Mouse (Mus musculus) c-Kit-positive CD71-positive TER-119-negative erythroid progenitor cells, embryonic 14.5 days (primary cell): ENCODE results near the gene Ccdc78.

Experiments
- DNase-seq: peaks from one replicate; pipeline ENCODE4 v3.0.0-alpha.2; 2013; ENCODE audit warnings: low read depth

Gene Ccdc78

GRCm38 (mm10) chr17:25810890-25811289, 24.5 kb downstream of the Ccdc78 start:
- DNase-seq: no peak

DNA sequence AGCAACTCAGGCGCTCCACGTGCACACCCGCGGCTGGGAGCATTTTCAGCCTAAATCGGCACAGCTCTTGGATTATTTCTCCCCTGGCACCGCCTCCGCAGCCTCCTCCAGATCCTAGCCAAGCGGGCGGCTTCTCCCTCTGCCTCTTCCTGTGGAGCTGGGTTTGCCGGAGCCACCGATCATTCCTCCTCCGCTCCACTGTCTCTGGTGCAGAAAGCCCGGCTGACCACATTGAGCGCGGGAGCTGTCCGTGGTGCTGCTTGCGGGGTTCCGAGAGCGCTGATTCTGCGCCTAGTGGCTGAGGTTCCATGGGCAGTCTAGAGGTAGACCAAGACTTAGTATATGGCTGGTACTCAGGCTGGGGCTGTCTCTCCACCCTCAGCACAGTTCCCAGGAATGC, 27.1 kb downstream of the Ccdc78 start:
- peak; percentile 71 for DNase-seq

- DNase-seq: no peak
Measured at GRCm38 (mm10) chr17:25817662-25818061, 31.3 kb downstream of the Ccdc78 start.

- no peak for DNase-seq
Measured at GRCm38 (mm10) chr17:25818851-25819780, 32.7 kb downstream of the Ccdc78 start.

DNA sequence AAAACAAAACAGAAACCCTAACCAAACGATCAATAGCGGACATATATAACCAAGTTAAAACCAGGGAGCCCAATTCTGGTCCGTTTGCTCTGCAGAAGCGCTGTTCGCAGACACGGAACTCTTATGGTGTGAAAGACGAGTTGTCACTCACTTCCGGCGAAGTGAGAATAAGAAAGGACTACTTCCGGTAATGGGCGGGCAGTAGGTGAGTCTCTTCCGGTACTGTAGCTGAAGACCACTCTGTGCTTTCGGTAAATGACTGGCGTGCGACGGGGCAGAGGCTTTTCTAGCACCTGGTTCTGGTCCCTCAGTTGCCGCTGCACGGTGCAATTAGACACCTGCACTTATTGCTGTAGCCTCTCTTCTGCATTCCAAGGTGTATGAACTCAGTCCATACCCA, 37.1 kb downstream of the Ccdc78 start, which contains the start of gene Wdr24:
Gene Wdr24 (plus strand): TSS at position 176 of the 400 bp plus-strand sequence.
- peak; percentile 87 for DNase-seq

GRCm38 (mm10) chr17:25824362-25825142, 38.2 kb downstream of the Ccdc78 start:
- no peak for DNase-seq

GRCm38 (mm10) chr17:25825311-25825710, 38.9 kb downstream of the Ccdc78 start:
- DNase-seq: no peak

DNA sequence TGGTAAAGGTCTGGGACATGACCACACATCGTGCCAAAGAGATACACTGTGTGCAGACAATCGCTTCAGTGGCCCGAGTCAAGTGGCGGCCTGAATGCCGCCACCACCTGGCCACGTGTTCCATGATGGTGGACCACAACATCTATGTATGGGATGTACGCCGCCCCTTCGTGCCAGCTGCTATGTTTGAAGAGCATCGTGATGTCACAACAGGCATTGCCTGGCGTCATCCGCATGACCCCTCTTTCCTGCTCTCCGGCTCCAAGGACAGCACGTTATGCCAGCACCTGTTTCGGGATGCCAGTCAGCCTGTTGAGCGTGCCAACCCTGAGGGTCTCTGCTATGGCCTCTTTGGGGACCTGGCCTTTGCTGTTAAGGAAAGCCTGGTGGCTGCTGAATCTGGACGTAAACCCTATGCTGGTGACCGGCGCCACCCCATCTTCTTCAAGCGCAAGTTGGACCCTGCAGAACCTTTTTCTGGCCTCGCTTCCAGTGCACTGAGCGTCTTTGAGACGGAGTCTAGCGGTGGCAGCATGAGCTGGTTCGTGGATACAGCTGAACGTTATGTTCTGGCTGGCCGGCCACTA, 39.7 kb downstream of the Ccdc78 start:
- DNase-seq: no peak

GRCm38 (mm10) chr17:25827011-25827410, 40.6 kb downstream of the Ccdc78 start:
- no peak for DNase-seq

DNA sequence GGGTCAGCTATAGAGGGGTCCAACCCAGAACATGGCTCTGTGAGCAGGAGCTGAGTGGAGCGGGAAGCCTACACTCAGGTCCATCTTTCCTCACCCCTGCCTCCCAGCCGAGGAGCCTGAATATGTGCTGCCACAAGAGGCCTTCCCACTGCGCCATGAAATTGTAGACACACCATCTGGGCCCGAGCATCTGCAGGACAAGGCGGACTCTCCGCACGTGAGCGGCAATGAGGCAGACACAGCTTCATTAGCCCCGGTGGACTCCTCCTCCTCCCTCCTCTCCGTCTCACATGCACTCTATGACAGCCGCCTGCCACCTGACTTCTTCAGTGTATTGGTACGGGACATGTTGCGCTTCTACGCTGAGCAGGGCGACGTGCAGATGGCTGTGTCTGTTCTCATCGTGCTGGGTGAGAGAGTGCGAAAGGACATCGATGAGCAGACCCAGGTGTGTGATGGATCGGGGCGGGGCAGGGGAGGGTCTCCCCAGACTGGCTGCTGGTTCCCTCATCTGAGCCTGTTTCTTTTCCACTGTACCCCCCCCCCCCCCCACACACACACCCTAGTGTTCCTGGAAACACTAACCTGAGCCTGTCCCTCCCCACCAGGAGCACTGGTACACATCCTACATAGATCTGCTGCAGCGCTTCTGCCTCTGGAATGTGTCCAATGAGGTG, 41.3 kb downstream of the Ccdc78 start:
- DNase-seq: no peak

- no peak for DNase-seq
Measured at GRCm38 (mm10) chr17:25828223-25828594, 41.8 kb downstream of the Ccdc78 start.

DNA sequence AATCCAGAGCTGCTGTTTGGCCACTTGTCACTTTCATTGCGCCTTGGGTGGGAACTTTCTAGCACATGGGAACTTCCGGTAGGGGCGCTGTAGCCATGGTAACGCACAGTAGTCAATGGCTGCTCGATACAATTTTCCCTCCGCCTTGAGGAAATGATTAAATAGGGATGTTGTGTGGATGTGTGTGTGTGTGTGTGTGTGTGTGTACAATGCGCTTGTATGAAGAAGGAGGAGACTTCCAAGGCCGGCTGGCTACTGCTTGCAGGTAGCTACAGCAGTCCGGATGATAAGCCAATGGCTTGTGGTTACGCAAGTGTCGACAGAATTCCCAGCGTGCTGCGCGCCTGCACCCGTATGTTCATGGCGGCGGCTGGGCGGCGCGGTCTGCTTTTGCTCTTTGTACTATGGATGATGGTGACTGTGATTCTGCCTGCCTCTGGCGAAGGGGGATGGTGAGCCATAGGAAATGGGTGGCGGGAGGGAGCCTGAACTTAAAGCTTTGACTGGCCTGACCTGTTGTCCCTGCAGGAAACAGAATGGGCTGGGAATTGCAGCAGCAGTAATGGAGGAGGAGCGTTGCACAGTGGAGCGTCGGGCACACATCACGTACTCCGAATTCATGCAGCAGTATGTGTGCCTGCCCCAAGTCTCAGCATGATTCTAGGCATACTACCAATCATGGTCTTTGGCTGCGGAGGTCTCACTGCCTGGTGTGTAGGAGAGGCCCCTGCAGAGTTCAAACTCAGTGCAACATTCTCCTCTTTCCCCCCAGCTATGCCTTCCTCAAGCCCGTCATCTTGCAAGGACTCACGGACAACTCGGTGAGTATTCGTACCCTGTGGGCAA, 42.6 kb downstream of the Ccdc78 start, which contains the start of gene Jmjd8:
Gene Jmjd8 (plus strand): TSS at position 156 of the 846 bp plus-strand sequence.
- peak; percentile 69 for DNase-seq

- DNase-seq: no peak
Measured at GRCm38 (mm10) chr17:25829558-25830017, 43.2 kb downstream of the Ccdc78 start.

- no peak for DNase-seq
Measured at GRCm38 (mm10) chr17:25830200-25830753, 43.9 kb downstream of the Ccdc78 start.

- DNase-seq: no peak
Measured at GRCm38 (mm10) chr17:25830806-25831431, 44.5 kb downstream of the Ccdc78 start.

DNA sequence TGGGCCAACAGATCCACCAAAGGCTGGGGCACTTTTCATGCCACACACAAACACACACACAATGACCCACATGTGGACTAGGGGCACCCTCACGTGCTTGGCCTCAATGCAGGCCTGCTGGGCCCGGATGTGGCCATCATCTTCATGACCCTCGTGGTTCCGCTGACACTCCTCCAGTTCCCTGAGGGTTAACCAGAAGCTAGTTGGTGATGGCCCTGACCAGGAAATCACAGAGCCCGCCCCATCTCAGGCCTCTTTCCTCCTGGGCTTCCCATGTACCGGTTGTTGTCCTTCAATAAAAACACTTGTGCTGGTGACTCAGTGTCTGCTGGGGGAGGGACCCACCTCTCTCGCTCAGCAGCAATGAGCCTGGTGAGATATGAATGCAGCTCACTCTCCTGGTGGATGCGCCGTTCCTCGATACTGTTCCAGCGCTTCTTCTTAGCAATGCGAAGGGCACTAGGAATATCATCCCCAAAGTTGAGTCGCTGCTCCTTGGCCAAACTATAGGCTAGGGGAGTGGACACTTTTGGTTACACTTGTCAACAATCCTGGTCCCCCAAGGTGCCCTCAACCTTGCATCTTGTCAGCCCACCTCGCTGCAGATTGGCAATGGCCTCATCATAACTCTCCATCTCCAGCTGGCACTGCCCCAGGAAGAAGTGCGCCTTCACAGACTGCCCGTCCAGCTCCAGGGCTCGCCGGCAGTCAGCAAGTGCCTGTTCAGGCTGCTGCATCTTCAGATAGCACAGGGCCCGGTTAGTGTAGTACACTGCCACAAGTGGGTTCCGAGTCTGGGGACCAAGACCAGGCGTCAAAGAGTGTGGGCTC, 45.3 kb downstream of the Ccdc78 start:
- DNase-seq: no peak

- peak; percentile 98 for DNase-seq
Measured at GRCm38 (mm10) chr17:25832436-25833290, 46.3 kb downstream of the Ccdc78 start.

- no peak for DNase-seq
Measured at GRCm38 (mm10) chr17:25833291-25833663, 46.9 kb downstream of the Ccdc78 start, which contains the start of gene Stub1. TSS of gene Stub1 (minus strand) at chr17:25833404.
